Mouse (Mus musculus): ENCODE data around the gene Inpp4b. TPM values are rescaled to one million over a fixed set of nuclear protein-coding genes. Genes with fewer than 3 reads are reported as not detected.
"Not testable (repeated sequence)": the region's sequence is repeated elsewhere in the genome, so short reads cannot be mapped to it uniquely, and the experiment has no call there.

The Inpp4b gene
- polyA plus RNA-seq, 1 experiment from 2014 or later, result 5.5 TPM

DNA sequence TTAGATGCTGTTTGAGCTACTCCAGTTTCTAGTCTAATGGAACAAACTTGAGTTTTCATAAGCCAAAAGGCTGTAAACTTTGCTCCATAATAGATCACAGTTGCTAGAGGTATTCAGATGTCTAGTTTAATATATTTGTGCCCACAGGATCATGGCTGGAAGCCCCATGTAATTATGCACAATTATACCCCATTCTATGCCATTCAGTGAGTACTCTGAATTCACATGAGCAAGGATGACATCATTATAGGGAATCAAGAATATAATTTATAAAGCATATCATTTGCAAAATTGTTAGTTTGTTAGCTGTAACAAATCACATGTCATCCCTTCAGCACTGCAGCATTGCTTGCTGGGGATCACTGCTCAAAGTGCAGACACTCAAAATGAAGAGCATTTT lies 736.9 kb downstream of the Inpp4b start:
- no peak overlapping the region for H3K9ac ChIP-seq (ENCODE audit: low read length)

DNA sequence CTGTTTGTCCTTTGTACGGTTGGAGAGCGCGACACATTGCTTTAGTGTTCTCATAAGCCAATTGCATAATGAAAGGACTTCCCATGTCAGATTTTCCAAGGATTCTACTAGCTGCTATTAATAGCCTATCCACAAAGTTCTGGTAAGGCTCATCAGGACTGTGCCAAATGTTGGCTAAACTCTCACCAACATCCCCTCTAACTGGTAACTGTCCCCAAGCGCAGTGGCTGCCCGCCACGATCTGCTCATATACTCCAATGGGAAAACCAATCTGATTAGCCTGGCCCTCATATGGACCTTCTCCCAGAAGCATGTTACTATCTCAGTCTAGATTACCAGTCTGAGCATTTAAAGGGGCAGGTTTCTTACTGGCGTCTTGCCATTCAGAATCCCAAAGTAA lies 744.3 kb downstream of the Inpp4b start:
- not testable (repeated sequence) for H3K9me3 ChIP-seq (replicated peaks; ENCODE audit: control insufficient read depth, low read length); H3K27me3 ChIP-seq (ENCODE audit: control insufficient read depth, insufficient read depth, low read length); H3K36me3 ChIP-seq (ENCODE audit: control insufficient read depth, insufficient read depth, low read length); H3K27ac ChIP-seq (ENCODE audit: low read length); H3K4me2 ChIP-seq (ENCODE audit: low read depth, low read length); H3K4me3 ChIP-seq (replicated peaks; ENCODE audit: low read length); ATAC-seq (ENCODE audit: insufficient read depth, low FRiP score); H3K9ac ChIP-seq (ENCODE audit: low read length); H3K4me1 ChIP-seq (ENCODE audit: control insufficient read depth, insufficient read depth, low read length)
- 98% methylated on average over 7 of the region's 7 CpGs for WGBS

More for the DNA sequence above, 736.9 kb downstream of the Inpp4b start:
- Histone ChIP-seq H3K27me3 (ENCODE audit: control insufficient read depth, insufficient read depth, low read length) (no peaks in the 10 kb centered on the region), H3K9me3 (replicated peaks; ENCODE audit: control insufficient read depth, low read length) (no peaks in the 10 kb centered on the region), H3K4me1 (ENCODE audit: control insufficient read depth, insufficient read depth, low read length) (no peaks in the 10 kb centered on the region), H3K4me2 (ENCODE audit: low read depth, low read length) (no peak overlapping the region), H3K27ac (ENCODE audit: low read length) (no peak overlapping the region), H3K36me3 (ENCODE audit: control insufficient read depth, insufficient read depth, low read length) (no peaks in the 10 kb centered on the region), H3K4me3 (replicated peaks; ENCODE audit: low read length) (no peak overlapping the region)
- no peak for ATAC-seq (ENCODE audit: insufficient read depth, low FRiP score)

DNA sequence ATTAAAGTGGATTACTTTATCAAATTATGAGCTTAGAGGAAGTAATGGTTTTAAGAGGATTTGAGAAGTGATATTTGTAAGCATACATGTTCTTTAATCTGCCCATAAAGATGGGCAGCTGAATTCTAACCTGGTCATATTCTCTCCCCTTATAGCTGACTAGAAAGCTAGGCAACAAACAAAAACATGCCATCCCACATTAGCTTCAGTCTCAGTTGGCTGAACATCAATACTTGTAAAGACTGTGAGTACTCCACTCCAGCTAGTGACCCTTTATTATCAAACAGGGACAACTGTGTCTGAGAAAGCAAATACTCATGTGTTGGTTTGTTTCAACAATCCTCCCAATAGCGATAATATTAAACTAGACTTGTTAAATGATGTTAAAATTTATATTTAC lies 748.5 kb downstream of the Inpp4b start:
- Histone ChIP-seq H3K27me3 (ENCODE audit: control insufficient read depth, insufficient read depth, low read length) (no peaks in the 10 kb centered on the region), H3K4me2 (ENCODE audit: low read depth, low read length) (no peak overlapping the region), H3K9me3 (replicated peaks; ENCODE audit: control insufficient read depth, low read length) (peaks cover 2% of the 10 kb centered on the region; the same call in 1 of the 2 replicates), H3K27ac (ENCODE audit: low read length) (no peak overlapping the region), H3K36me3 (ENCODE audit: control insufficient read depth, insufficient read depth, low read length) (no peaks in the 10 kb centered on the region), H3K4me1 (ENCODE audit: control insufficient read depth, insufficient read depth, low read length) (no peaks in the 10 kb centered on the region), H3K4me3 (replicated peaks; ENCODE audit: low read length) (no peak overlapping the region), H3K9ac (ENCODE audit: low read length) (no peak overlapping the region)
- 87% methylated on average over 1 of the region's 1 CpGs for WGBS
- no peak for ATAC-seq (ENCODE audit: insufficient read depth, low FRiP score)

DNA sequence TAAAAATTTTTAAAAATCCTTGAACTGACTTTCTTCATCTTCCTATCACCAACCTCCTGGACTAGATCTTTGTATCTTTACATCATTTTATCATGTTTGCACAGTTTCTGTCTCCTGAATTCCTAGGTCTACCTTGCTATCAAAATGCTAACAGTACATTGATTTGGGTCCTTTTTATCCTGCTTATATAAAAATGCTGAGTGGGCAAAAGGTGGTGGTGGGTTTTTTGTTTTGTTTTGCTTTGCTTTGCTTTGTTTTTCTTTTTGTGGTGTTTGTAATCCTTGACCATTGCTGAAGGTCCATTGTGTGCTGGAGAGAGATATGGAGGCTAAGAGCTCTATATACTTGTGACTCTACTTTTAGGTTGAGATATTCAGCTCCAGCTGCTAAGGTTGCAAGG lies 750.9 kb downstream of the Inpp4b start:
- H3K9me3 ChIP-seq (replicated peaks; ENCODE audit: control insufficient read depth, low read length), result no peaks in the 10 kb centered on the region; the same call in 1 of the 2 replicates

DNA sequence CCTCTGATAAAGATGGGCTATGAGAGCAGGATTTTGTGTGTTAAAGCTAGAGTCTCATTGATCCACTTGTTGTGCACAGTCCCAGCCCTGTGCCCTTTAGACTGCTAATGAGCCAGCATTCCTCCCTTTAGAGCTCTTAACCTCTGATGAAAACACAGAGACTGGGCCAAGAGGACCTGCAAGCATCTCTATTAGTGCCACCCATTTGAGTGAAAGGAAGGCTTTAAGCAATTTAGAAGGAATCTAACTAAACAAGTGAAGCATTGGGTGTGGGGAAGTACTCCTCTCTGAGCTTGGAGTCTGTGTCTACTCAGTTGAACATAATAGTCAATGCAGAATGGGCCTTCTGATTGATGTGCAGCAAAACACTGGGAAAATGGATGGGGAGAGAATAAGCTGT lies 762.2 kb downstream of the Inpp4b start:
- H3K36me3 ChIP-seq (ENCODE audit: control insufficient read depth, insufficient read depth, low read length), result no peaks in the 10 kb centered on the region
- H3K4me1 ChIP-seq (ENCODE audit: control insufficient read depth, insufficient read depth, low read length), result no peaks in the 10 kb centered on the region
- H3K9ac ChIP-seq (ENCODE audit: low read length), result no peak overlapping the region
- no peaks in the 10 kb centered on the region for H3K27me3 ChIP-seq (ENCODE audit: control insufficient read depth, insufficient read depth, low read length)
- H3K9me3 ChIP-seq (replicated peaks; ENCODE audit: control insufficient read depth, low read length), result no peaks in the 10 kb centered on the region
- H3K27ac ChIP-seq (ENCODE audit: low read length), result no peak overlapping the region
- no peak for ATAC-seq (ENCODE audit: insufficient read depth, low FRiP score)
- H3K4me2 ChIP-seq (ENCODE audit: low read depth, low read length), result no peak overlapping the region
- no peak overlapping the region for H3K4me3 ChIP-seq (replicated peaks; ENCODE audit: low read length)

More for the DNA sequence above, 750.9 kb downstream of the Inpp4b start:
- Histone ChIP-seq H3K4me1 (ENCODE audit: control insufficient read depth, insufficient read depth, low read length) (no peaks in the 10 kb centered on the region), H3K9ac (ENCODE audit: low read length) (no peak overlapping the region), H3K36me3 (ENCODE audit: control insufficient read depth, insufficient read depth, low read length) (no peaks in the 10 kb centered on the region), H3K27me3 (ENCODE audit: control insufficient read depth, insufficient read depth, low read length) (no peaks in the 10 kb centered on the region), H3K4me2 (ENCODE audit: low read depth, low read length) (no peak overlapping the region), H3K4me3 (replicated peaks; ENCODE audit: low read length) (no peak overlapping the region), H3K27ac (ENCODE audit: low read length) (no peak overlapping the region)
- no peak for ATAC-seq (ENCODE audit: insufficient read depth, low FRiP score)

DNA sequence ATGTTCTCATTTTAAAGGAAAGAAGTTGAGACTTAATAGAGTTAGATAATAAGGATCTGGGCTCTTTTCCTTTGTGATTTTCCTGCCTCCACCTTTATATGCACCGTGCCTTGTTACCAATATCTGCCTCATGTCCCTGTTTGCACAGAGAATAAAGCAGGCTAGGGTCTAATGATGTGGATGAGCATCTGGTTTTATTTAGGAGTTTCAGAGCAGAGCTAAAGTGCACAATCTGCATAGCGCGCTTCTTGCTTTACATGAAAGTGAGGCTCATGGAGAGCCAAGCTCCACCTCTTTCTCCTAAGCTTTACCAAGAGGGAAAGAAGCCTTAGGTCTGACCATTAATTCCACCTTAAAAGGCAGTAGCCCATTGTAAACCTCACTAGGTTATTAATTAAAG lies 763.8 kb downstream of the Inpp4b start:
- no peaks in the 10 kb centered on the region for H3K9me3 ChIP-seq (replicated peaks; ENCODE audit: control insufficient read depth, low read length)
- no peak overlapping the region for H3K4me3 ChIP-seq (replicated peaks; ENCODE audit: low read length)
- H3K27ac ChIP-seq (ENCODE audit: low read length), result no peak overlapping the region
- ATAC-seq (ENCODE audit: insufficient read depth, low FRiP score), result no peak
- no peaks in the 10 kb centered on the region for H3K27me3 ChIP-seq (ENCODE audit: control insufficient read depth, insufficient read depth, low read length)
- H3K4me2 ChIP-seq (ENCODE audit: low read depth, low read length), result no peak overlapping the region
- 84% methylated on average over 3 of the region's 3 CpGs for WGBS
- H3K9ac ChIP-seq (ENCODE audit: low read length), result no peak overlapping the region
- no peaks in the 10 kb centered on the region for H3K36me3 ChIP-seq (ENCODE audit: control insufficient read depth, insufficient read depth, low read length)
- H3K4me1 ChIP-seq (ENCODE audit: control insufficient read depth, insufficient read depth, low read length), result no peaks in the 10 kb centered on the region

DNA sequence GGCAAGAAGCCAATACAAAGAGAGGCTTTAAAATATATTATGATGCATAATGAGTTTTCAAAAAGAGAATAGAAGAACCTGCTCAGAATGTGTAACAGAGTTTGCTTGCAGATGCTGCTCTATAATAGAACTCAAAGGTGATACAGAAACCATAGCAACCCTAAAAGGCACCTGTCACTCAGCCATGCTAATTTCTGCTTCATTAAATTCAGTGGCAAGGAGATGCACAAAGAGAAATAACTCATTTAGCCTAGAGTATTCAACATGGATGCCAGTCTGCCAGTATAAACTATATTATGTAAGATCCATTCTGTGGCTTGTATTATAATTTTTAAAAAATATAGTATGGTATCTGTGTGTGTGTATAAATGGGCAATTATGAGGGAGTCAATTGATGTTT lies 807.9 kb downstream of the Inpp4b start:
- no peak overlapping the region for H3K9ac ChIP-seq (ENCODE audit: low read length)
- no peaks in the 10 kb centered on the region for H3K36me3 ChIP-seq (ENCODE audit: control insufficient read depth, insufficient read depth, low read length)
- no peaks in the 10 kb centered on the region for H3K4me1 ChIP-seq (ENCODE audit: control insufficient read depth, insufficient read depth, low read length)
- no peaks in the 10 kb centered on the region; the same call in 1 of the 2 replicates for H3K9me3 ChIP-seq (replicated peaks; ENCODE audit: control insufficient read depth, low read length)
- ATAC-seq (ENCODE audit: insufficient read depth, low FRiP score), result no peak
- H3K27me3 ChIP-seq (ENCODE audit: control insufficient read depth, insufficient read depth, low read length), result no peaks in the 10 kb centered on the region
- no peak overlapping the region for H3K27ac ChIP-seq (ENCODE audit: low read length)
- H3K4me2 ChIP-seq (ENCODE audit: low read depth, low read length), result no peak overlapping the region
- H3K4me3 ChIP-seq (replicated peaks; ENCODE audit: low read length), result no peak overlapping the region

DNA sequence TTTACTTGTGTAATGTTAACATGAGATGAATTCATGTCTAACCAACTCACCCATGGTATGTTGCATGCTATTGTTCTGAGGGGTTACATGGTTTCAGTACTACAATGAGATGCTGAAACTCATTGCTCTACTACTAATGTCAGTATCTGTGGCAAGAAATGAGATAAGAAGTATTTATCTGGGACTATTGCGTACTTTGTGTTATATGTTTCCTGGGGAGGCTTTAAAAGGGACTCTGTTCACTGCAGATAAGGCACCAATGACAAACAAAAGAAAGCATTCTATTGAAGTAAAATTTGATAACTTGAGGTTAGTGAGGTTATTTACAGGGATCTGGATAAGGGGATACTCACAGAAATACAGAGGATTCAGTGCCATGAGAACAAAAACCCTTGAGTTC lies 815.6 kb downstream of the Inpp4b start:
- Histone ChIP-seq H3K9ac (ENCODE audit: low read length) (no peak overlapping the region), H3K27me3 (ENCODE audit: control insufficient read depth, insufficient read depth, low read length) (no peaks in the 10 kb centered on the region), H3K4me3 (replicated peaks; ENCODE audit: low read length) (no peak overlapping the region), H3K4me1 (ENCODE audit: control insufficient read depth, insufficient read depth, low read length) (no peaks in the 10 kb centered on the region), H3K27ac (ENCODE audit: low read length) (no peak overlapping the region), H3K4me2 (ENCODE audit: low read depth, low read length) (no peak overlapping the region), H3K9me3 (replicated peaks; ENCODE audit: control insufficient read depth, low read length) (no peaks in the 10 kb centered on the region; the same call in 1 of the 2 replicates), H3K36me3 (ENCODE audit: control insufficient read depth, insufficient read depth, low read length) (no peaks in the 10 kb centered on the region)
- 57% methylated on average over 1 of the region's 1 CpGs for WGBS
- ATAC-seq (ENCODE audit: insufficient read depth, low FRiP score), result no peak
